Mouse (Mus musculus) layer of hippocampus, adult 9-10 months (tissue): ENCODE data around the gene Cacna1d.

Experiments used
- DNase-seq: peaks from one replicate; pipeline ENCODE4 v3.0.0; 2022; ENCODE audit warnings: low spot score

Cacna1d gene

GRCm38 (mm10) chr14:30261561-30262251 is 229.5 kb downstream of the Cacna1d start:
- no peak for DNase-seq

DNA sequence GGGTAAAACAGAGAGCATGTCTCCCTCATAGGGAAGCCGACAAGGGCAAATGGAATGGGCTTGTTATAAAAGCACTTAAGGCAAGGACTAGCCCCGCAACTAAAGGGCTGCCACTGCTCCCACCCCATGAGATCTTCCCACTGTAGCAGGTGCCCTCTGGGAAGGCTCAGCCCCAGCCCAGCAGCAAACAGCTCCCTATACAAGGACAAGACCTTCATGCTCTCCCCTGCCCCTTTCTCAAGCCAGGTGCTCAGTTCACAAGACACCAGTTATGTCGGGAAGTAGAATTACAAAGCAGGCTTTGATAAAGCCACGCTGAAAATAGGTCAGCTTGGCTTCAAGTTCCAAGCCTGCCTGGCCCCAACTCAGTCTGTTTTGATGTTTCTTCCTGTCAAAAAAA is 233.6 kb downstream of the Cacna1d start:
- no peak for DNase-seq

DNA sequence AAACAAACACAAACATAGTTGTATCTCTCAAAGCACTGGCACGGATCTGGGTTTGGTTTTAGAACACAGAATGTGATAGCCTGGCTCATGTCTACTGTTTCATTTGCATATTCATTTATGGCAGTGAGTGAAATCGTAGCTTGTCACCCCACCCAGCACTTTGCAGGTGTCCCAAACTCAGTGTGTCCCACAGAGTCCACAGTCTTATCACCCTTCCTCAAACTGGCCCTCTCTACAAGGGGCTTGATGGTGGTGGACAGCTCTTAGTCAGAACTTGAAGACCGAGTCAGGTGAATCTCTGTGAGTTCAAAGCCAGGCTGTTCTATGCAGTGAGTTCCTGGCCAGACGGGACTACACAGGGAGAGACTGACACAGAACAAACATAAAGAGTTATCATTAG is 234.8 kb downstream of the Cacna1d start:
- no peak for DNase-seq

DNA sequence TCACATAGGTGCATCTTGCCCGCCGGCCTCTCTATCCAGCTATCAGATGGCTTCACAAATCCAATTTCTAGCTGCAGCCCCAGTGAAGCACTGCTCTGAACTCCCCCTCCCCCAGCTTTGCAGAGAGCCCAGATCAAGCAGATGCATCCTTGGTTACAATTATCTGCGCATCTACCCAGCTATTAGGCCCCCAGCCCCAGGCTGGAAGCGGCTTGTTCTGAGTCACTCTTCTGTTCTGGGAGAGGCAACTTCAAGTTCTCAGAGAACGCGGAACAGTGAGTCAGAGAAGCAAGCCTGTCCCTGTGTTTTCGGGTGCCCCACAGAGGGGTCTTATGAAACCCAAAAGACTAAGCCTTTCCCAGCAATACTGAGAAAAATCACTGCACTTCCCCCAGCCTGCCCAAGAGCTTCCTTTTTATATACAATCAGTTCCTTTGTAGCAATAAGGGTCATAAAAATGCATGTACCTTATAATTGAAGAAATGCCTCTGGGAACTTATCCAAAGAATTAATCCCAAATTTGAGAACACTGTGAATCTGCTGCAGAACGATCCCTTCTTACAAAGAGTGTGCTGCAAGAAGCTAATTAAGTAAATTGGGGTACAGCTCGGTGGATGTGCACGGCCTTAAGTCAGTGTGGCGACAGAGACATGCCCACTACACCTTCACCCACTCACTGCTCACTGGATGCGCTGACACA is 235.4 kb downstream of the Cacna1d start:
- no peak for DNase-seq

DNA sequence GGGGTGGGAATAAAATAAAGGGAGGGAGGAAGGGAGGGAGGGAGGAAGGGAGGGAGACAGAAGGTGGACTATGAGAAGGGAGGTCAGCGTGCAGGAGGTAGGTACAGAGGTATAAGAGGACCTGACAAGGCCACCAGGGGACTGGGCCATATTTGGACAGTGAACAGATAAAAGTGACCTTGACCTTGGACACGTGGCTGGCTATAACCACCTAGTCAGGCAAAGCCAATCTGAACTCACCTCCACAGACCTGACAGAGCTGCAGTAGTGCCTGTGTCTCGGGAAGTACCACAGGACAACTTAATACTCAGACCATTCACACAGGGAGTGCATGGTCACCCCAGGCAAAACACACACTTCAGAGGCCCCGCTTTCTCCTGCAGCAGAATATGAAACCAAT is 236.5 kb downstream of the Cacna1d start:
- DNase-seq: no peak

DNA sequence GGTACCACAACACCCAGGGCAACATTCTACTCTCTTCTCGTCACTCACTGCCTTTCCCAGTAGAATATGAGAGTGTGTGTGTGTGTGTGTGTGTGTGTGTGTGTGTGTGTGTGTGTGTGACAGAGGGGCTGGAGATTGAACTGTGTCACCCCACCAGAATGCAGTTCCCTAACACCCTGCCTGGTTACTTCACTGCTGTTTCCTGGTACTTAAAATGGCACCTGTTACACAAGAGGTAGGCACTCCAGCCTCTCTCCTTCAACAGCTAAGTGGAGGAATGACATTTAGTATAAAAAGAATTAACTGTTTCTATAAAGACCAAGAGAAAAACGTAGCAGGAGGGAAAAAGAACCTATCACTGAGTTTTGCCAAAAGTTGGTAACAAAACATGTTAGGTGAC is 238.4 kb downstream of the Cacna1d start:
- DNase-seq: no peak

DNA sequence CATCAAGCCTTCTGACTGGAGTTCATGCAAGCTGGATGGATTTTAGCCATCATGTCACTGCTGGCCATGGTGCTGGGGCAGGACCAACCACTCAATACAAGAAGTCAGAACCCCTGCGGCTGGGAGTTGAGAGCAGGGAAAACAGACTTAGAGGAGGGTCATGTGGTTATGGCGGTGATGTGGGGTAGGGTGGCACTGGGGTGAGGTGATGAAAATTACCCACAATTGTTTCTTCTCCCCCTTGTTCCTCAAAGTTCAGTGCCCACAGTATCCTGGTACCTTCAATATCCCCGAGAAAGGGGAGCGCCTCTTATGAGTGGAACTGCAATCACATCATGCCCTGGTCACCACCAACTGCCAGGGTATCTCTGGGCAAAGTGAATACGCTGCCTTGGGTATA is 239.9 kb downstream of the Cacna1d start:
- DNase-seq: no peak

GRCm38 (mm10) chr14:30249591-30249990 is 241.7 kb downstream of the Cacna1d start:
- no peak for DNase-seq

GRCm38 (mm10) chr14:30248811-30249210 is 242.4 kb downstream of the Cacna1d start:
- DNase-seq: no peak

- DNase-seq: no peak
Observed at GRCm38 (mm10) chr14:30248121-30248520, 243.1 kb downstream of the Cacna1d start.

DNA sequence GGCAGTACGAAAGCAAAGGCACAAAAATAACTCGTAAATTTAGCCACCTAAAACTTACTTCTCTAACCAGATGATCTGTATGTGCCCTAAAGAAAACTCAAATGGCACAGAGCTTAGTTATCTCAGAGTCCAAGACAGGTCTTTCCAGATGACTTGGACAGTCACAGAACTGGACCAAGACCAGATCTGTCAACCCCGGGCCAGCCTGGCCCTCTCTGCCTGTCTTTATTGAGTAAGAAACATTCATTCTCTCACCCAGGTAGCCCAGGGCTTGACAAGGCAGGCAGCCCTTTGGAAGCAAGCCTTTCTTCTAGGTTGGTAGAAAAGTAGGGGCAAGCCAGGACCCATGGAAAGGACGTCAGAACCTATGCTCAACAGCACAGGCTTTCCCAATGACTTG is 243.6 kb downstream of the Cacna1d start:
- DNase-seq: no peak

GRCm38 (mm10) chr14:30244776-30245175 is 246.5 kb downstream of the Cacna1d start:
- DNase-seq: no peak

- no peak for DNase-seq
Observed at GRCm38 (mm10) chr14:30242818-30243205, 248.4 kb downstream of the Cacna1d start.

DNA sequence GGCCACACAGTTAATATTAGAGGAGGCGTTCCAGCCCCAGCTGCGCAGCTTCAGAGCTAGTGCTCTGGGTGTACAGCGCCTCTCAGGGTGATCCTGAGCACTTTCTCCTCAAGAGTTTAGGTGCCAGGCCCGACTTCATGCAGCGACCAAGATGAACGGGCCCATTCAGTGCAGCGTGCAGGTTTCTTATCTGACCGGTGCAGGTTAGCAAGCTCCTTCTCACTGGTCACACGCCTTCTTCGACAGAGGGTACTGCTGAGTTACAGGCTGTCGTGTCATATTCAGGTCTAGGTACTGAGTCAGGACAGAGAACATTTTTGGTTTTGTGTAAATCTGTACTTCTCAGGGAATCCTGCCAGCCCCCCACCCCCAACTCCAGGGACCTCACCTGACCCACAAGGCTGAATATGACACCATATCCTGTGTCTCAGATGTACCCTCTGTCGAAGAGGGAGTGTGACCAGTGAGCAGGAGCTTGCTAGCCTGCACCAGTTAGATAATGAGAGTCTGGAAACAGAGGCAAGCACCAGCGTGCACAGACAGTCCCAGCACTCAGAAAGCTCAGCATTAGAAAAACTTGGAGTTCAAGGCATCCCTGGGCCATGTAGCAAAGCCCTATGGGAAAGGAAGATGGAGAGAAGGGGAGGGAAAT is 249.0 kb downstream of the Cacna1d start:
- DNase-seq: no peak

DNA sequence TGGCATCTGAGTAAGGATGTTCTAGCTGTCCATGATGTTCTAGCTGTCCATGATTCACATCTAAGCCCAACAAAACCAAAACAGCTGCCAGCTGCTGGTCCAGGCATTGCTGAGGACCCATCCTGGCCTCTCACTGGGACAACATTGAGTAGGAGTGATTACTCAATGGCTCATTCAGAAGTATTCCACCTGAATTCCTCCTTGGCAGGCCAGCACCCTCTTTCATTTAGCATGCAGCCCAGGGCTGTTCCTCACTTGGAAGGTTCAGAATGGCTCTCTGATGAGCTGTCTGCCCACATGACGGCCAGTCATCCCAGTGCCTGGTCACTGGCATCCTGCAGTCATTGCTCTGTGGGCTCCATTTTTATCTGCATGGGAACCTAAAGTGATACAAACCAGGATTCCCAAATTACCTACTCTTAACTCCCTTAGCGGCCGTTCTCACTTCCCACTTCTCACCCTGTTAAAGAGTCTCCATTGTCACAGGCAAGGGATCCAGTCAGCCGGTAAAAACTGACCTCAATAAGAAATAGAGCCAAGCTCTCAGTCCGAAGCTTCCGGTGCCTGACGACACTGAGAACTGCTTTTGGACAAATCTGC is 250.2 kb downstream of the Cacna1d start:
- DNase-seq: no peak

DNA sequence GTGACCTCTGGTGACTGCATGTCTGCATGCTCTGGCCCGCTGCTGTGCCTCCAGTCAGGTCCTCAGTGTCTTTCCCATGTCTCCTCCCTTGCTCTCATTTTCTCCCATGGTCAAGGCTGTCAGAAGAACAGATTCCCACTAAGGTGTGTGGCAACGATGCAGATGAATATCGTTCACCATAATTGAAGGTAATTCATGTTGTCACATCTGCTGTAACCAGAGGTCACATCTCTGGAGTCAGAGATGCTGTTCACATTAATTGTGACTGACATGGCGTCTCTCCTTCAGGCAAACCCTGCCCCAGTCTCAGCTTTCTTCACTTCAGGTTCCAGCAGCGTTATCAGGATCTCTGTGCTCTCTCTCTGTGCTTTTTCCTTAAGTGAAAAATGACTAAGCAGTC is 252.4 kb downstream of the Cacna1d start:
- no peak for DNase-seq

DNA sequence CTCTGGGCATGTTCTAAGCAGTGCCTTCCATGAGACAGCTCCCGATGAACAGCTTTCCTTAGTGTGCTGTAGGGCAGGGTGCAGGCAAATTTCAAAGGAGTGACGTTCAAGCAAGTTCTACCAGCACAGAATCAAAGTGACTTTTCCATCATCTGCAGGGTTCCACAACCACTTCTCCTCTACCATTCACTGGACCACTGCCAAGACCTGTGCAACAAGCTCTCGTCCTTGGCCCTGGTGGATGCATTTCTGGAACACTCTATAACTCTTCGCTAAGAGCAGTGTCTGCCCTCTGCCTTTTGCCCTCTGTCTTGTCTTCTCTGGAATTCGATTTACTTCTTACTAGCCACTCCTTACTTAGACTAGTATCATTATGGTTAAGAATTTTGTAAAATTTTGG is 266.1 kb downstream of the Cacna1d start:
- DNase-seq: no peak

DNA sequence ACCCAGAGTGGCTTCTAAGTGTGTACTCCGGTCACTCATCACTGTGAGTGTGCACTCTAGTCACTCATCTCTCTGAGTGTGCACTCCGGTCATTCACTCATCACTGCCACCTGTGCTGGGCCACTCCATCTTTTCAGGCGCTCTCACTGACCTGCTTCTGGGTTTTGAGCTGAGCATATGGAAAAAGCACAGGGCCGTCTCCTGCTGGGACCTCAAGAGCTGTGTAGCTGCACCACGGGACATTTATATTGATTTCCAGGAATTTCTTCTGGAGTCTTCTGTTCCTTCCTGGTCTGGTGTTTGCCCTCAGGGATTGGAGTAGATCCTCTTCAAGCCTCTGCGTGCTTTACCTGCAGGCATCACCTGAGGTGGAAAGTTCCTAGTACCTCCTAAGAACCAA is 269.2 kb downstream of the Cacna1d start:
- DNase-seq: no peak

GRCm38 (mm10) chr14:30219851-30220250 is 271.4 kb downstream of the Cacna1d start:
- DNase-seq: no peak

DNA sequence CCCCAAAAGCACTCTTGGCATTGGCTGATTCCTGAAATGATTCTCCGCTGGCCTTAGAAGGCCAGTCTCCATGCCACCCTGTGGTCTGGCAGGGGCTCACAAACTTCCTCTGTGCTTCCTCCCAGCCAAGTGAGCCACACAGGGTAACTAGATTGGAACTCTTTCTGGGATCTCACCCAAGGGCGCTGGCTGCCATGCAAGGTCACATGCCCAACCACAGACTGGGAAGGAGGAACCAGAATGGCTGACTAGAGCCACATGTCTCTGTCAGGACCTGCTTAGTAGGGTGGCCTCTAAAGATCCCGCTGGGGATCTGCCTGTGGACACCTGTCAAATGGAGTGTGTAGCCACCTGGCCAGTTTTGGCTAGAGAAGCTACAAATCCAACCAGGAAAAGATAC is 273.1 kb downstream of the Cacna1d start:
- DNase-seq: peak; percentile 43

GRCm38 (mm10) chr14:30217124-30217523 is 274.1 kb downstream of the Cacna1d start:
- DNase-seq: no peak

DNA sequence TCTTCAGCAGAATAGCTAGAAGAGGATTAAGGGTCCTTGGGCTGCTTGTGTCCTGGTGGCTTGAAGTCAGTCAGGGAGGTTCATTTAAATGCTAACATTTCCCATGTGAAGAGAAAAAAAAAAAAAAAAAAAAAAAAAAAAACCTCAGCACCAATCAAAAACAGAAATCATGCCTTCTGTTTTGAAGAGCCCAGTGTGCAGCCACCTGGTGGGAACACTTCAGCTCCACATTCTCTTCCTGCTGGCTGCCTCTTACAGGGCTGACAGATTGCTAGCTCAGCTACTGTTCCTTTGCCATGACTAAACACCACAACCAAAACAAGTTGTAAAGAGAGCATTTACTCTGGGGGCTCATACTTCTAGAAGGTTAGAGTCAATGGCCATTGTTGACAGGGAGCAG is 283.1 kb downstream of the Cacna1d start:
- DNase-seq: no peak

DNA sequence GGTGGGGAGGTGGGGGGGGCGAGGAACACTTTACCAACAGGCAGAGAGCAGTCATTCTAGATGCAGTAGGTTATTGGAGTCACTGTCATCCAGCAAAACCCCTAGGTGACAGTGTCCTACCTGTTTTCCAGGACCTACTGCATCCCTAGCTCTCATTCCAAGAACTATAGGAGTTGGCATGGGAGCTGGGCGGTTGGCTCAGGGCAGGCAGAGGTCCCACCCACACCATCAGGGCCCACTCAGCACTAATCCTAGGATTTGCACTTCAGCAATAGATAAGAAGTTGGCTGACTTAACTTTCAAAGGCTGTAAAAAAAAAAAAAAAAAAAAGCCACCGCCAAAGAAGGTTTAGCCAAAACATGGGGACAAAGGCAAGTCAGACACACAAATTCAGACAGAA is 285.4 kb downstream of the Cacna1d start:
- no peak for DNase-seq
